Mouse (Mus musculus): ENCODE measurements around the gene Tmcc3.
A peak's percentile ranks its signal among the peaks of the same experiment; 100 is the strongest.
"Not testable (repeated sequence)": the region's sequence is repeated elsewhere in the genome, so short reads cannot be mapped to it uniquely, and the experiment has no call there.

Tmcc3 gene

DNA sequence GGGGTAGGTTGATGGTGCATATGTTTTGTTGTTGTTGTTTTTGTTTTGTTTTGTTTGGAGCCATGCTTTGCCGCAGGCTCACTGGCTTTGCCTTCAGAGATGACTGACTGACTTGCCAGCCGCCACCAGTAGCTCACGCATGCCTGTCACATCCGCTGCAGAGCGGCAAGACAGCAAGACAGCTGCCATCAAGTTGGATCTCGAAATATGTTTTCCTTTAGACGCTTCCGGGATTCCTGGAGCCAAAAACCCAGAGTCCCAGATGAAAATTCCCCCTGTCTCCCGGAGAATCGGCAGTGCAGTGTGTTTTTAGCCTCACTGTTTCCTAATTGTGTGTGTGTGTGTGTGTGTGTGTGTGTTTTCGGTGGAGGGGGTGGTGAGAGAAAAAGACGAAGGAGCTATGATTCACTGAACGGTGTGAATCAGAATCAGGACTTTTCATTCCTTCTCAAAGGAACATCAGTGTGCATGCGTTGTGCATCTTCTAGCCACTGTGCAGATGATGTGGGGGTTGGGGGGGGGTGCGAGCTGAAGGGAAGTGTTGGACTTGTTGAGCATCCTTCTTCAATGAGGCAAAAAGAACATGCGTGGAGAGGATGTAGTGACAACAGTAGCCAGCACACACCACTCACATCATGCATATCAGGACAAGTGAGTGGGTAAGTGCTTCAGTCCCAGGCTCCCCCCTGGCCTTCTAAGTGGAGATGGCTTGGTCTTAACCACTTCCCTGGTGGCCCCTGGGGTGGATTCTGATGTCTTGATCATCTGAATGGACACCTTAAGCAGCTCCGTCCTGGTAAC is 208.8 kb downstream of the Tmcc3 start:
- peak; percentile 34 for DNase-seq

GRCm38 (mm10) chr10:94521107-94521401 is 209.3 kb downstream of the Tmcc3 start:
- DNase-seq, result no peak

DNA sequence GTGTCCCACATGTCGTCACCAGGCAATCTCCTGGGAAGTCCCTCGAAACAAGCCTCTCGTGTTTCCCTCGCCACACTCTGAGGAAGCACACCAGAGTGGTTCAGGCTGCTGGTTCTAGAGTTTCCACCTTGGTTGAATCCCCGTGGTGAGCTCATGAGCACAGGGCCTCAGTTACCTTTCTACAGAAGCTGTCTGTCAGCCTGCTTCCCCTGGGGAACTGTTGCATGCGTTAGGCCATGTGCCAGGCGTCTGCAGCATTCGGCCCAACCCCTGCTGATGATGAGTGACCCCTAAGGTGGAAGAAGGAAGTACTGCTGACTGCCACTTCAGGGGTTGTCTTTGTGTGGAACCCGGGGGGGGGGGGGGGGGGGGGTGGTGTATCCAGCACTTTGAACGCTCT is 210.0 kb downstream of the Tmcc3 start:
- no peak for DNase-seq

DNA sequence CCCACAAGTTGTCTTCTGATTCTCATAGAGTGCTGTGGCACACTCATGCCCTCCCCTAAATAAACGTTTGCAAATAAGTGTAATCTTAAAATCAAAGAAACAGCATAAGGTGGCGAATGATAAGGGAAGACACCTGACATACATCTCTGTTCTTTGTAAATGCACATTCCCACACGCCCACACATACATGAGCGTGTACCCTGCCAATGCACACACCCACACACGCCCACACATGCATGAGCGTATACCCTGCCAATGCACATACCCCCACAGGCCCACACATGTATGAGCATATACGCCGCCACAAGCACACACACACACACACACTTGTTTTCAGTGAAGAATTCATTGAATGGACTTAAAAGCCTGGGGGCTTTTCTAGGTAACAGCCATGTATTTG is 211.5 kb downstream of the Tmcc3 start:
- DNase-seq, result peak; percentile 47

DNA sequence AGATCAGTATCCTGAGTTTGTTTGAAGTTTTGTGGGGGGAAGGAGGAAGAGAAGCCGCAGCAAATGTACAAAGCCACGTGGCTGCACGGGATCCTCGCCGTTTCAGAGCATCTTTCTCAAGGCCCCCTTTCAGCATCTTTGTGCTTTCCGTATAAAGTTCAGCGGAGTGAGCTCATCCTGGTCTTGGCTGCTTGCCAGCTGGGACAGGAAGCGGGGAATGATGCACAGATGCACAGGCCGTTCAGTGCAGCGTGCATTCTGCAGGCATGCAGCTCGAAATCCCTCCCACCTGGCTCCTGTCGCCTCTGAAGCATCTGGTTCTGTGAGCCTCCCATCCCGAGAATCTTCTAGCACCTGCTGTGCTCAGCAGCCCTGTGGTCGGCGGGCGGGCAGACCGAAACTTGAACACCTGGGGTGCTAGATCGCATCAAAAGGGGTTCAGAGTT is 212.0 kb downstream of the Tmcc3 start:
- DNase-seq, result peak; percentile 79

DNA sequence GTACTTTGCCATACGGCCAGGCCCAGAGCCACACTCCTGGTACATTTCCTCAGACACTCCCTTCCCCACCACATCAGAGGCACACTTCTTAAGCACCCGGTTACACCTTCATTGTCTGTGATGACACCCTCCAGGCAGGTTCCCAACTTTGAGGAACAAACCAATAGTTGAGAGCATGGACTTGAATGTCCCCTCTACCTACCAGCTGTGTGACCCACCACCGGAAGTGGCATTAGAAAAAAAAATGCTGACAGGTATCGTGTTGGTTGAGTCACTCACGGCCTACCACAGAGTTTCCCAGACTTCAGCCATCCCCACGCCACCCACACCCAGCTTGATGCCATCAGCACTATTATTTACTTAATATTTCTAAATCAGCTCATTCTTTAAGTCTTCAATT is 213.2 kb downstream of the Tmcc3 start:
- DNase-seq, result peak; percentile 46

GRCm38 (mm10) chr10:94525784-94526183 is 214.0 kb downstream of the Tmcc3 start:
- no peak for DNase-seq

DNA sequence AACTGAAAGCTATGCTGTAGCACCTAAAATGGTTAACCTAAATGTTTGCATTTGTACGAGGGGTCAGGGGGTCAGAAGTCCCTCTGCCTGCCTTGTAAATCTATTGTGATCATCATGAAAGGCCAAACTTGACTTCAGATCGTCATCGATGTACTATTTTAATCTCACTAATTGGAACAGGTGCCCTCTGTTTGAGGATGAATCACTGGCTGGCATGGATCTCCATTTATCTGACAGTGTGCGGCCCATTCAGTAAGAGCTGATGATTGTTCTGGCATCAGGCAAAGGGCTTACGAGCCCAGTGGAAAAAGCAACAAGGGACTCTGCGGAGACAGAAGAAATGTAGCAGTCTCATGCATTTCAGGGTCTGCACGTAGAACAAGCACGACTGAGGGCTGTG is 215.1 kb downstream of the Tmcc3 start:
- DNase-seq, result no peak

DNA sequence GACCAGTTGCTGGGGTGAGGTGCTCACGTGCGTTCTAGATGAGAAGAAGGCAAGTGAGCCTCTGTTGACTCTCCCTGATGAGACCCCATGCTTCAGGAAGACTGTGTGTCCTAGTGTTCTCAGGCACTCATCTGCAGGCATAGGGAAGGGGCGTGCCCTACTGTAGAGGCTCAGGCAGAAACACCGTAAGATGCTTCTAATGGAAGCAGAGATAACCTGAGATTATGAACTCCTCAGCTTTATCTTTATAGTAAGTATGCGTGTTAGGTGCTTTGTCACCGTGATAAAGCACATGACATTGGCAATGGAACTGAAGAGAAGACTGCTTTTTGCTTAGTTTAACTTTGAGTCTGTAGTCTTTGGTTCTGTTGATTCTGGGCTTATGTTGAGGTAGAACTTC is 215.5 kb downstream of the Tmcc3 start:
- no peak for DNase-seq

DNA sequence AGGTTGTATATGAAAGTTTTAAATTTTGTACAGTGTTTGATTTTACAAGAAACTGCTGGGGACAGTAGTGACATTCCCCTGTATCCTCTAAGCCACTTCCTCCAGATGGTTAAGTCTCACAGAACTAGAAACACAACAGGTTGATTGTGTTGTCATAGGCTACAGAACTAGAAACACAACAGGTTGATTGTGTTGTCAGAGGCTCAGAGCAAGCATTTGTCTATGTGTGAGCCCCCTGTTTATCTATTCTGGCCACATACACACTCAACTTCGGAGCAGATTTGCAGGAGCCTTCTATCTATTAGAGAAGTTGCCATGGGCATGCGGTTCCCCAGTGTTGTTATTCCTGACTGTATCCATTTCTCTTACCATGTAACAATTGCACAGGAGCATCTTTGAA is 218.3 kb downstream of the Tmcc3 start:
- DNase-seq, result no peak

- no peak for DNase-seq
Measured at GRCm38 (mm10) chr10:94531482-94531881, 219.7 kb downstream of the Tmcc3 start.

DNA sequence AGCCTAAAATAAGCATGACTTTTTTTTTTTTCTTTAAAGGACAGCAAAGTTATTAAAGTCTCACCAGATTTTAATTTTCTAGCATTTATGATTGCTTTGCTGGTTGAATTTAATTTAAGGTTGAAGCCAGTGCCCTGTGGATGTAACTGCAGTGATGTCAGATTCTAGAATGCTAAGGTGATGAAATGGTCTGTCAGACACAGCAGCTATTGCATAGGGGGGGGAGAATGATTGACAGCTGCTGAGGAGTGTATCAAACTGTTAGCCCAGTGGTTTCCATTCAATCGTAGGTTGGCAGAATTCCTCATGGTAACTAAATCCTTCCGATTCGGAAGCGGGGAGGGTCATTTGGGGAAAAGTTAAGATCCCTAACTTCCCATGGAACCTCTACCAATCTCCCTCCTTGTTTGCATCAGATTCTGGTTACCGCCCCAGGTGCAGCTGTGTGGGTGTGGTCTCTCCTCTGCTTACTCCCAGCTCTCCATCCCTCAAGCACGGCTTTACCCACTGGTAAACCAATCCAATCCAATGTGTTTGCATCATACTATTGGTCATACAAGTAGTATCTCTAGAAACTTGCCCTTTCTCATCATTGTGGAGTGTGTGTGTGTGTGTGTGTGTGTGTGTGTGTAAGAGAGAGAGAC is 221.5 kb downstream of the Tmcc3 start:
- DNase-seq, result no peak

- DNase-seq, result not testable (repeated sequence)
Measured at GRCm38 (mm10) chr10:94538623-94539022, 226.9 kb downstream of the Tmcc3 start.

DNA sequence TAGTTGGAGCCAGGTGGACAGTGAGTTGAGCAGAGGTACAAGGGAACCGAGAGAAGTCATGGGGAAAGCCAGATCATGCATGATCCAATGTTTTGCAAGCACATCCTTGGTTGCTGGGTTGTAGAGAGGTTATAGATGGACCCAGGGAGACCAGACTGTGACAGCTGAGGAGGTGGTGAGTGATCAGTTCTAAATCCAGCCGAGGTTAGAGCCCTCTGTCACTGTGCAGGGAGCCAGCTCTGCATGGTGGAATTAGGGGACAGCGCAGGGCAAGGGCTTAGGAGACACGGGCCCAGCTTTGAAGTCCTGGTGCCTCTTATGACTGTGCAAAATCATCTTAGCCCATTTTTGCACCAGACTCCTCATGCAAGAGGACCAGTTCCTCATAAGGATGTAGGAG is 228.5 kb downstream of the Tmcc3 start:
- no peak for DNase-seq

GRCm38 (mm10) chr10:94543956-94544355 is 232.2 kb downstream of the Tmcc3 start:
- no peak for DNase-seq

- DNase-seq, result no peak
Measured at GRCm38 (mm10) chr10:94544803-94545202, 233.1 kb downstream of the Tmcc3 start.

GRCm38 (mm10) chr10:94545259-94546019 is 233.7 kb downstream of the Tmcc3 start:
- DNase-seq, result peak; percentile 34

- no peak for DNase-seq
Measured at GRCm38 (mm10) chr10:94546617-94547016, 234.9 kb downstream of the Tmcc3 start.

DNA sequence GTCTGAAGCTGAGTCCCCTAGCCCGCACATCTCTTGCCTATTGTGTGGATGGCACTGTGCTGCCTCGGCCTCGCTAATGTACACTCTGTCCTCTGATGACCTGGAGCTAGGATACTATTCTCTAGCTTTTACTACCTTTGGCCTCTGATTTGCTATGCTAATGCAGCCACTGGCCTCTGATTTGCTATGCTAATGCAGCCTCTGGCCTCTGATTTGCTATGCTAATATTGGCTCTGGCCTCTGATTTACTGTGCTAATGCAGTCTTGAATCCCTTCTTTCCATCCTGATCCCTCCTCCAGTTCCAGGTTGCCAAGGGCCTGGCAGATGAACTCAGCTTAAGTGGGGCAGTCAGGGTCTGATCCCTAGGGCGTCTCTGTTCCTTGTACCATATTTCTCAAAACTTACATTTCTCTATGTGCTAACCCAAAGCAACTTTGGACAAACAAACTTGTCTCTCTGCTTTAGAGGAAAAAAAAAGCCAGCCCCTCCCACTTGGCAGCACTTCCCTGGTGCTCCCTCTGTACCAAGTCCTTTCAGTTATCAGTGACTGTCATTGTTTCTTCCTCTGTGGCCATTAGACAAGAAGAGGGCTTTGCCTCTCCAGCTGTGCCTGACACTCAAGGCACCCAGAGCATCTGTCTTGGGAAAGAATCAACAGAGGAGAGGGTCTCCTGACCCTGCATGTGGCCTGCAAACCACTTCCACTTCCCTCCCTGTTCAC is 237.9 kb downstream of the Tmcc3 start:
- no peak for DNase-seq

DNA sequence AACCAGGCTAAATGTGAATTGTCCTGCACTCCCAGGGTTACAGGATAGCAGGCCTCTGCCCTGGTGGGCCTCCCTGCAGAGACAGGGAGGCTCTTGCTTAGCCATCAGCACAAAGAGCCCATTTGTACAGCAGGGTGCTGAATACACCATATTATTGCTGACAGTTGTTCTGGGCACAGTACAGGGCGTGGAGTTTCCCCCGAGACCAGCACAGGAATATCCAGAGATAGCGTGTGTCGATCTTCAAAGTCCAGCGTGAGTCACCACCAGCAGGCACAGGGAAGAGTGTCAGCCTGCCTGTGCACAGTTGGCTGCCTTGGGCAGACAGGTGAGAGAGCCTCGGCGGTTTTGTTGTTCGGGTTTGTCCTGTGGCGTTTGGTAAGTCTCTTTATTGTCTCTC is 238.9 kb downstream of the Tmcc3 start:
- no peak for DNase-seq

DNA sequence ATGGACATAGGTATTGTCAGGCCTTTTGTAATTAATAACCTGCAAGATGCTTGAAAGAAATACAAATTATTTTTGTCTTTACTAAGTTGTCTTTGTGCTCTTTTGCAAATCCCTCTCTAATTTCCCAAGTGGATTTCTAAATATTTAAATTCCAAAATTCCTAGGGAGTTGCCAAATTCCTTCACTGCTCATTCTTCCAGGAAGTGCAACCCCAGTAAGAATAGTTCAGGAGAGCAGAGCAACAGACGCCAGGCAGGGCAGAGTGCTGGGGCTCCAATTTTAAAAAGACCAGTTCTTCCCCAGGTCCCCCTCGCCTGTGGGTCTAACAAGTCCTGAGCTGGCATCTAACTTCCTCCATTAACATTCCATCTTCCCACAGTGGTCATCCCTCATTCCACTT is 239.3 kb downstream of the Tmcc3 start:
- DNase-seq, result no peak

DNA sequence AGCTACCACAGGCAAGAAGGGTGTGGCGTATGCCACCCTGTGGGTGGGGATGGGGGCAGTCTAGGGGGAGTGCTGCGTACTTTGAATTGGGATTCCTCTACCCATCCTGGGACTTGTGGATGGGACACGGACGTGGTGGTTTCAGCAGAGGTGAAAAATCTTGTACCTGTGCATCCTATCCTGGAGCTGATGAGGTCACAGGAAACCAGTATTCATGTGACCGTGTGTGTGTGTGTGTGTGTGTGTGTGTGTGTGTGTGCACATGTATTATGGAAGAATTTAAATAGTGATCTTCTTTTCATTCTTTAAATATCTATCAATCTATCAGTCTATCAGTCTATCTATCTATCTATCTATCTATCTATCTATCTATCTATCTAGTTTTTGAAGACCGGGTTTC is 239.8 kb downstream of the Tmcc3 start:
- no peak for DNase-seq

GRCm38 (mm10) chr10:94551924-94552523 is 240.3 kb downstream of the Tmcc3 start:
- no peak for DNase-seq

Measured in thymus, postnatal 4 days (tissue).